Mouse (Mus musculus) ovary, postnatal 14 days (tissue): ENCODE measurements at regions not wholly inside any gene's neighbourhood (a gene's known extent, or its start where the extent isn't known, plus 50 kb on each side); places are given as distances from the start of the nearest gene placed in this dataset.

Source experiments
- DNase-seq: peaks from one replicate; pipeline ENCODE4 v3.0.0; 2022; ENCODE audit warnings: low spot score

DNA sequence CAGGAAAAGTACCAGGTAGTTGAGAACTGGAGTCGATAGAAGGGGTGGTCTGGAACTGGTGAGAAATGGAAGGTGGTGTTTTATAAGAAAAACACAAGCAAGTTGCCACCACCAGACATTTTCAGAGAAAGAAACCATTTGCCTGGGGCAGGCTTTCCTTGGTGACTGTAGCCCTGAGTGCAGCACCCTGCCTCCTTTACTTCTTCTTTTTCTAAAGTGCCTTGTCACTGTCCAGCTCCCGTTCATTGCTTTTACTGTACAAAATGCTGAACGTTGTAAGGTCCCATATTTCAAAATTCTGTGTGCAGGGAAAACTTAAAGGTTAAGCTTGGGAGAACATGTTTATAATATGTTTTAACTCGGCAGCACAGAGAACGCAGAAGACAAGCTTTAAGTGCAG is 122.9 kb upstream of the Nrp1 start:
- no peak for DNase-seq

DNA sequence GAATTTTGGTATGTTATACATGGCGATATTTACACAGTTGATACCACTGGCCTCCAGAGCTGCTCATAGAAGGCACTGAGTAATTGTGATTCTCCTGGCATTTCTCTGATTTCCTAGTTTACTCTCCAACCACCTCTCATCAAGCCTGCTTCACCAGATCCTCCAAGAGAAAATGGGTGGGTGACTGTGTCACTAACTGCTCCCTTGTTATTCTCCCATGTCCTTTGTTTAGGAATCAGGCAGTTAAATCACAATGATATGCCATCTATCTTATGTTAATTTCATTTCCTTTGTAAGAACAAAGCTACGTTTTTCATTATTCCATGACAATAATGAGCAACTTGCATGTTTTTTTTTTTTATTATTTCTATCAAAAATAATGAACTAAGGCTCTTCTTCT is 122.3 kb upstream of the Nrp1 start:
- DNase-seq: no peak

GRCm38 (mm10) chr8:128238948-128239347 is 119.5 kb upstream of the Nrp1 start:
- no peak for DNase-seq

DNA sequence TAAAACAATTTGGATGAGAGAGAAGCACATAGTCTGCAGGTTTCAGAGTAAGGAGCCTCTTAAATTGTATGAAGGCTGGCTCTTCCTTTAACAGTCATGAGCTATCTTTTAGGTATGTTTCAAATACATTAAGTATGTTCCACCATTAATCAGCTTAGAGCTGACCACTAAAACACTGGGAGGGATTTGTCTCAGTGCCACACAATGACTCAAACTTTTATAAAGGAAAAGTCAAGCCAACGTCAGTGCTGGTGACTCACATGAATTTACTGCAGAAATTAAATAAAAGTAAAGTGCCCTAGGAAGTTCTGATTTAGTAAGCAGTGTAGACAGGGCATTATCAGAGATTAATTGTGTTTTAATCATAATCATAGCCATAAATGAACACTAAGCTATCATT is 118.6 kb upstream of the Nrp1 start:
- DNase-seq: no peak

DNA sequence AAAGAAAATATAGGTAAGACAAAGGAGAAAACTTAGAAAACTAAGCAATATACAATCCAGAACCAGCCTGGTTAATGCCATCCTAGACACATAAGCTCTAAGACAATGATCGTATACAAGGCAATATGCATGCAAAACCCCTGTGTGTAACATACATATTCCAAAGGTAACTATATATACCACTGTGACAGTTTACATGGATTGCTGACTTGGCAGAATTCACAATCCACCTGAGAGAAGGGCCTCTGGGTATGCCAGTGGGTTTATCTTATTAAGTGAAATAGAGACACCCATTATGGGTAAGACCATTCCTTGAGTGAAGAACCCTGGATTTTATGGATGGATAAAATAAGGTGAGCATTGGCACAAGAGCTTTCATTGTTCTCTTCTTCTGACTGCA is 117.2 kb upstream of the Nrp1 start:
- DNase-seq: no peak

DNA sequence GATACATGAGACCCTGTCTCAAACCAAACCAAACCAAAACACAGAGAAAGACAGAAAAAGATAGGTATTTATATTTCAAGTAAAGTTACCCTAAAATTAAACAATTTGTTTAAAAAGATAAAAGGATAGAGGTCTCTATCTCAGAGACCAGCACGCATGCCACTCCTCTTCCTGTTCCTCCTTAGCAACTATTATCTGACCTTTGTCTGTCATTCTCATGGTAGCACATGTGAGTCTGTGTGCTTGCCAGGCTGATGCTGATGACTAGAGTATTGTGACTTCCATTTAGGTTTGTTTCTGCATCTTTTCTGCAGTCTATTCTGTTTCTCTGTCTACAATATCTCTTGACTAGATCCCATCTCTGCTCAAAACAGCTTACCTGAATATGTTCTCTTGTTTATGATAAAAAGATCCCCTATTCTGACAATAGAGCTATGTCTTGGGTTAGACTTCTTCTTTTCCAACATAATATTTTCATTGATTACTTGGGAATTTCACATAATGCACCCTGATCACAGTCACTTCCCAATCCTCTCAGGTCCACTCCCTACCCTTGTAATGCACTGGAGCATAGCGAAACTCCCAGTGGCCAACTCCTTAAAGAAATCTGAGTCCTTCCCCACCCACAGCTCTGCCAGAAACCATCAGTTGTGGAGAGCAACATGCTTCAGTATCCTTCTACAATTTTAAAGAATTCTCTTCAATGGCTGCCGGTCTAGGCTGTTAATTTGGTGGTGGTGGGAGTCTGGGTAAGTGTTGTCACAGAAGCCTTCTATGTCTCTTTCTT is 115.7 kb upstream of the Nrp1 start:
- no peak for DNase-seq

DNA sequence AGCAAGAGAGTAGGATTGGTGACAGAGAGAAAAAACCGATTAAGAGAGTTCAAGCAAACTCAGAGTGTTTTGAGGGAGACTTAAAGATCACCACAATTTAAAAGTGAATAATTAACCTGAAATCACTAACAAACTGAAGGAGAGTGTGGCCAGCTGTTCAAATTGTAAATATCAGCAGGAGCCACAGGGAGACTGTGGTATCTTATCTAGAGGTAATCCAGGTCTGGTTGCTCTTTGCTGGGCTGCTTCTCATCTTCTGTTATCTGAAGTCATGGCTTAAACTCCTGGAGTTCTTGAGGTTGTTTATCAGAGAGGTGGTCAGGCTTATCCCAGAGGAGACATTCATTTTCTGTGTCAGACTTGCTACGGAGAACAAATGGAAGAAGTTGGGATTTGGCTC is 106.7 kb upstream of the Nrp1 start:
- no peak for DNase-seq

DNA sequence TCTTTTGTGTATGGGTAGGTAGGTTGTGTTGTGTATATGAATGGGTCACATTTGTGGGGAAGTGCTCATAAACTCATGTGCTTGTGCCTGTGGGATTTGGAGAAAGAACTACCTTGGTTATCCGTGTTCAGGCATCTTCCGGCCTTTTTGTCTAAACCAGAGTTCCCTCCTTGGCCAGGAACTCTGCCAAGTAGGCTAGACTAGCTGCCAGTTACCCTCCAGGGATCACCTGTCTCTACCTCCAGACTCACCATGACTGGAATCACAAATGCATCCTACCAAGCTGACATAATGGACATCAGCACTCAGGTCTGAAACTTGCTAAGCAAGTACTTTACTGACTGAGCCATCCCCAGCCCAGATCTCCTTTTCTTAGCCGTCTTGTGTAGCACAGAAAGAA is 97.6 kb upstream of the Nrp1 start:
- DNase-seq: no peak

GRCm38 (mm10) chr8:128261367-128261766 is 97.0 kb upstream of the Nrp1 start:
- no peak for DNase-seq

- DNase-seq: no peak
These were observed 95.0 kb upstream of the Nrp1 start for GRCm38 (mm10) chr8:128263251-128263947.

DNA sequence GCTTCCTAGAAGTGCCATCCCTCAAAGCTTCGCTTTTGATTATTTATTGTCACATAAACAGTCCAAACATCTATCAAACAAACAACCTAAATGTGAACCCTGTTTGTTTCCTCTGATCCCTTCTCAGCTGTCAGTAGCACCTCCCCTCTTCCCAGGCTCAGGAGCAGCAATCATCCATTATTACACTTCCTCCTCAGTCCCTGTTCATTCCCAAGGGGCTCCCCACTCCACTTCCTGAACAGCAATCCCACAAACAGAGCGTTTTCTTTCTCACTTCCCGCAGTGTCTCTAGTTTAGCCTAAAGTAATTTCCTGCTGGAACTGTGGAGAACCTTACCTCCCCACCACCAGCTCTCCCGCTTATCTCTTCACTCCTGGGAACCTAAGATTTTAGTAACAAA is 91.1 kb upstream of the Nrp1 start:
- DNase-seq: no peak

DNA sequence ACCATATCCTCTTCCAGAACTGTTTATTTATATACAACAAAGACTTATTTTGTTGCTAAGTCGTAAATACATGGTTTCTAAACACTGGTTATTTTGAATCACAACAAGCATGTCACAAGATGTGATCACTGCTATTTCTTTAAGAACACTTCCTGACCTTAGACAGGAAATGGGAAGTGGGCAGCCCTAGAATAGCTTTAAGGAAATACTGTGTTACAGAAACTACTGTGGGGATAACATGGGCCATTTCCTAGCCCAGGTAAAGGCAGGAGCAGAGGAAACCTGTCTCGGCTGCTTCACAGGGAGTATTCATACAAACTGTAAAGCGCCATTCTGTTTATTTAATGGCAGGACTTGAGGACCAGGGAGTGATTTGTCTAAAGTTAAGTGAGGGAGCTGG is 90.4 kb upstream of the Nrp1 start:
- DNase-seq: no peak

DNA sequence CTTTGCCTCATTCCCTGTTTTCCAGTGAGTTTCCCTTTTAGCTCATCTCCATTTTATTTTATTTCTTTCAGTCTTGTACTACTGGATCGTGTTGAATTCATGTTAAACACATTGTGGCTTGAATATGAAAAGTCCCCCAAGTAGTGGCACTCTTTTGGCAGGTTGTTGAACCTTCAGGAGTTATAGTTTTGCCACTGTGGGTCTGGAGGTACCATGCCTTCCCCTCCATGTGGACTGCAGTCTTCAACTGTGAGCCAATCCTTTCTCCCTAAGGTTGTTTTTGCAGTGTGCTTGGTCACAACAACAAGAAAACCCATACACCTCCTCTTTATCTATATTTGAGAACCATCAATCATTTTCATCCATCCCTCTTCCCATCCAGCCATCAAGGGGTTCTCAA is 88.9 kb upstream of the Nrp1 start:
- no peak for DNase-seq

- DNase-seq: peak; percentile 29
These were observed 85.5 kb upstream of the Nrp1 start for GRCm38 (mm10) chr8:128272866-128273344.

DNA sequence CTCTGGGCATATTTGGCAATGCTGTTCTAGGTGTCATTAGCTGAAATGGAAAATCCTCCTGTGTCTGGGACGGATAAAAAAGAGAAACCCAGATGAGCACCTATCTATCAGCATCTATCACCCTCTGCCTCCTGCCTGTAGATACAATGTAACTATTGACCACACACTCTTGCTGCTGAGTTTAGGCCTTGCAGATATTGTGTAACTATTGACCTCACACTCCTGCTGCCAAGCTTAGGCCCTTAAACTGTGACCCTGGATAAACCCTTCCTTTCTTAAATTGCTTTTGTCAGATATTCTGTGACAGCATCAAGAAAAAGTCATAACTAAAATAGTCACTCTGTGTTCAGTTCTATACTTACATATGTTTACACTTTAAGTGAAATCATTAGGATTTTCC is 81.9 kb upstream of the Nrp1 start:
- DNase-seq: no peak

DNA sequence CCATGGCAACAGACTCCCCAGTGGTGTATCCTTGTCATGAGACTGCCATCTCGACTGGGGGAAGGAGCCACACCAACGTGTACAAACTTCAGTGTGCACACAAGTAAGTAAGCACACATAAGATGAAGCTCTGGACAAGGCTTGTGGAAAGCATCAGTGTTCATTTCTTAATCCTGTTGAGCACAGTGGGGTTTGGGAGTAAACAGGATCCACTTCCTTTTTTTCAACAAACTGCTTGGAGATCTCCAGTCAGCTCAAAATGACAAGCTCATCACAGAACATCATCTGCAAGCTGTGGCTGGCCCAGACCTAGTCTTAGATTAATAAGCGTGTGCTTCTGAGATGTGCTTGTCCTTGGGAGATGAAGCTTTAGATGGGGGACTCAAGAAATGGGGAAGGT is 75.6 kb upstream of the Nrp1 start:
- no peak for DNase-seq

DNA sequence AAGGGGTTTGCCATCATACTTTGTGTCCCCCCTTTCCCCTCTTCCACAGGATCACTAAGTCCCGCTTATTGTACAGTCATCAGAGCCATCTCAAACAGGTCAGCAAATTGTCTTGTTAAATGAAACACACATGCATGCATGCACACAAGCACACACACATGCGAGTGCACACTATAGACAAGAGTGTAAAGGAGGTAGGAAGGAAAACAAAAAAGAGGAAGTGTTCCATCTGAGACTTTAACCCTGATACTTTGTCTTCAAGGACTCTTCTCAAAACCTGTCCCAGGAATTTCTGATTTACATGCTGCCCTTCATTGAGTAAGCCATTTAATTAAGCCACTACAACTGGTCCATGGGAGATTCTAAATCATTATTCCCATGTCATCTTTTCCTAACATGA is 75.0 kb upstream of the Nrp1 start:
- DNase-seq: no peak

DNA sequence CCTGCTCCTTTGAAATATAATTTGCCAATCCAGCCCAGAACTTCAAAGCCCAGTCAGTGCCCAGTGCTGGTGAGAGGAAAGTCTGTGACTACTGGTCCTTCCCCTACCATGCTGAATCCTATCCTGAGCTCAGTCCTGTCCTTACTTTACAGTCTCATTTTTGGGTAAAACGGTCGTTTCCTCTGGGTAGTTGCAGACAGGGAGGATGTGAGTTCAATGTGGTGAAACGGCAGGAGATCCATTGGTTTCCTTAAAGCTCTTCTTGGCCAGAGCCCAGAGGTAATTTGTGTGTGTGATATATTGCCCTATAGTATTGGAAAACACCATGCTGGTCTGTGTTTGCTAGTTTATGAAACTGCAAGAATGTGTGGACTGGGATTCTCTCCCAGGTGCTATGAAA is 73.6 kb upstream of the Nrp1 start:
- DNase-seq: no peak

GRCm38 (mm10) chr8:128290076-128290475 is 68.3 kb upstream of the Nrp1 start:
- DNase-seq: peak; percentile 9

DNA sequence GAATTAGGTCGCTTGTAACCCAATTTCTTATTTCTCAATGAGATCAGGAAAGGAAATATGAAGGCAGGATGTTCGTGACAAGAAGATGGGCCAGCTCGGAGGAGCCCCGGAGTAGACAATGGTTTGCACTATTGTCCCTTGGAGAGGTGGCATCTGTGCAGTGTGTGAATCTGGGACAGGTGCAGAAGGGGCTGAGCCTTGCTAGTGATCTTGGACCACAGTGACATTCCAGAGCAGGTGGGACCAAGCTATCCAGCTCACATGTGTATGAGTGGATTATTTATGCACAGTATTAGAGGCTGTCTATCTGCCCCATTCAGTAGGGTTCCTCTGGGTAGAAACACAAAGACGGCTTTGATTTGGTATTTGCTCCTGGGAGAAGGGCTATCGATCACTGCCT is 66.0 kb upstream of the Nrp1 start:
- DNase-seq: no peak

DNA sequence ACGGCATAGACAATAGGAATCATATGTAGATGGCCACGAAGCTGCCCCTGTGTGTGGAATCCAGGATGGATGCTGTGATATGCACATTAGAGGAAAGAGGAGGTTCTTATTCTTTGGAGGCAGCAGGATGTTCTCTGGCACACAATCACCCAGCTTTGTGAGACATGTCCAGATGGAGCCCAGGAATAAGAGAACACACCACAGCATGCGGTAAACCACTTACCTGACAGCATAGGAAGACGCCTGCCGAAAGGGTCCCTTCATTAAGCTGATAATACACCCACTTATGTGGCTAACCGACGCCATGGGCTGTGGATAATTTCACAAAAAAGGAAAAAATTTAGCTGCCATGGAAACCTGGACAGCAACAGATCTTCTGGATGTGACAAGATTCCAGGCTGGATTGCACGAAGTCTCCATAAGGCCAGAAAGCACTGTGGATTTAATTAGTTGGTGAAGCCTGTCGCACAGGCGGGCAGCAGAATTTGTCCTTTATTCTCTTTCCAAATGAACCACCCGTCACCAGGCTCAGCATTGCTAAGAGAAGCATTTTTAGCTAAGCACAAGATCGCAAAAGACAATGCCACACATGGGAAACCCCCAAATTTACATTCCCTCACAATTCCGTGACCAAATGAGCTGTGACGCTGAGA is 61.5 kb upstream of the Nrp1 start:
- DNase-seq: no peak

GRCm38 (mm10) chr8:128302322-128302721 is 56.1 kb upstream of the Nrp1 start:
- DNase-seq: no peak
